Mouse (Mus musculus) left cerebral cortex, adult 2 months (tissue): ENCODE results near the gene Cerk. TPM values are rescaled to one million over a fixed set of nuclear protein-coding genes. Genes with fewer than 3 reads are reported as not detected.
A peak's percentile ranks its signal among the peaks of the same experiment; 100 is the strongest.

Experiments used
- DNase-seq, 2 experiments: peaks; one replicate each; pipeline ENCODE4 v3.0.0; 2021 to 2022; ENCODE audit warnings: low spot score in 2 of 2, mixed read lengths in 1 of 2; ENCODE audit errors: extremely low spot score in 1 of 2
- H3K27ac ChIP-seq: fragments of 200-600 bp; 2 replicates; pipeline ENCODE4 v1.8.1; 2022
- H3K4me3 ChIP-seq: fragments of 200-600 bp; 2 replicates; pipeline ENCODE4 v1.8.1; 2022
- CTCF ChIP-seq: fragments of 200-600 bp; IDR thresholded peaks from 2 replicates; pipeline ENCODE4 v1.8.1; 2022; ENCODE audit warnings: antibody characterized with exemption, mild to moderate bottlenecking, moderate library complexity
- intact Hi-C: fragments of 180-260 bp; cut with DNase I; formaldehyde crosslinking; loops from one replicate; pipeline ENCODE4 v1.15.1; 2025
- total RNA-seq, 2 experiments: library from RNA; stranded (reverse); gene quantifications; 2 replicates each; pipeline ENCODE4 v1.2.3; 2021

The Cerk gene
- total RNA-seq, 2 experiments from 2014 or later: 57.9 to 59.0 TPM

DNA sequence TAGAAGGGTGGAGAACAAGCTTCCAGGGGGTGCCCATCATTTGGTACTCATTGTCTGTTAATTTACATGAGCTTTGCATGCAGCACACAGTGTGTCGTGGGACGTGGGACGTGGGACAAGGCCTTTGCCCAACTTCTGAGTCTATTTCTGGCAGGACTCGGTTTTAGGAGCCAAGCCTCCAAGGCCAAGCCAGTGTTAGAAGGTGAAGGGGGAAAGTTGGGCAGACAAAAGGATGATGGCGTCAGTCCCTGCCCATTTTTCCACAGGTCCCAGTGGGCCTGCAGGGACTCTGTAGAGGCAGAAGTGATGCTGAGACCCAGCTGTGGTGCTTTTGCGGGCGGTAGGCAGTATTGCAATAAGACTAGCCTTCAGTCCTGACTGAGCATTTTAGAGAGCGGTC is 95.4 kb downstream of the Cerk start:
- intact Hi-C loops: no loop called here
- DNase-seq: no peak
- no peak for TF ChIP-seq CTCF
- no peak overlapping the region for H3K4me3 ChIP-seq
- H3K27ac ChIP-seq: peak overlapping the region; percentile 57; the same call in 1 of the 2 replicates

DNA sequence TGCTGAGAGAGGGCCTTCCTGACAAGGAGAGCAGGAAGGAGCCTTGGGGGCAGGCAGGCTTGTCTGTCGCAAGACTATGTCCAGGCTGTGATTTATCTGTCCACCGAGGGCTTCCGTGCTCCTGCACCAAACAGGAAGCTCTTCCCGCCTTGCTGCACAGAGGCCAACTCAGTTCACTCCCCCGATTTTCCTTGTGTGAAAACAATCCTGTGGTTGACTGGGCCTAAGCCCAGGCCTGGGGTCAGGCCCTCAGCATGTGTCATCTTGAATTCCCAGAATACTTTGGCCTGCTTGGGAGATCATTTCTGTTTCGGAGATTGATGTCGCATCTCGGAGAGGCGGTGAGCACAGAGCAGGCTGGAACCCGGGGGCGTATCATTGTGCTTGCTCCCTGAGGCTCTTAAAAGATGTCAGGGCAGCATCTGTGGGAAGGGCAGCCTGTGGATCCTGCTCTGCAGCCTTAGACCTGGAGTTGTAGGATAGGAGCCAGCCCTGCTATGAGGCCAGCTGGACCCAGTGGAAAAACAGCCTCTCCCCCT is 95.9 kb downstream of the Cerk start:
- intact Hi-C loops: loop anchor here (5.0 kb wide), 1 partner anchor 32 kb away; no protein-coding TSS in a partner anchor
- DNase-seq: no peak
- no peak overlapping the region for H3K4me3 ChIP-seq
- peak overlapping the region; percentile 57 for H3K27ac ChIP-seq
- no peak for TF ChIP-seq CTCF

Other genes with a start within 250 kb of the Cerk start
- gene Celsr1, start 152.4 kb downstream of the Cerk start, total RNA-seq: 1 to 10 TPM; 3.7 to 4.6 TPM
- gene Gramd4, start 128.4 kb downstream of the Cerk start, total RNA-seq: 10 to 100 TPM; 46.2 to 51.7 TPM
- 10 to 100 TPM; 32.8 to 34.3 TPM for gene Tbc1d22a, start 28.3 kb upstream of the Cerk start, total RNA-seq